Mouse (Mus musculus) brain, embryonic 14.5 days (tissue): ENCODE measurements at regions not wholly inside any gene's neighbourhood (a gene's known extent, or its start where the extent isn't known, plus 50 kb on each side); places are given as distances from the start of the nearest gene placed in this dataset.

Experiments used
- CTCF ChIP-seq: fragments of 200-500 bp; IDR thresholded peaks from 2 replicates; pipeline ENCODE4 v1.5.1; 2012; ENCODE audit warnings: inconsistent platforms, mild to moderate bottlenecking, moderate library complexity, borderline replicate concordance; ENCODE audit not compliant: insufficient read depth, insufficient read length; ENCODE audit errors: extremely low read depth
- POLR2A ChIP-seq: fragments of 200-500 bp; IDR thresholded peaks from 2 replicates; pipeline ENCODE4 v1.6.1; 2012; ENCODE audit warnings: mild to moderate bottlenecking, inconsistent platforms, borderline replicate concordance; ENCODE audit not compliant: poor library complexity, insufficient read depth, insufficient read length, severe bottlenecking; ENCODE audit errors: extremely low read depth

- TF ChIP-seq CTCF = no peak
- TF ChIP-seq POLR2A = no peak
These were observed 123.1 kb downstream of the Plk2 start for GRCm38 (mm10) chr13:110517986-110518385.
